Mouse (Mus musculus) urinary bladder, postnatal 14 days (tissue): ENCODE results near the gene Inpp4b.

Source experiments
- DNase-seq: peaks from one replicate; pipeline ENCODE4 v3.0.0; 2021; ENCODE audit warnings: low spot score

Gene Inpp4b

GRCm38 (mm10) chr8:81342236-81342998 is at the start of gene Inpp4b:
Gene Inpp4b (plus strand): TSS chr8:81342556.
- peak; percentile 42 for DNase-seq

GRCm38 (mm10) chr8:81335250-81335649 is 7.1 kb upstream of the Inpp4b start:
- DNase-seq: no peak

- DNase-seq: no peak
Observed at GRCm38 (mm10) chr8:81341191-81341590, 1.2 kb upstream of the Inpp4b start.

- DNase-seq: peak; percentile 56
Observed at GRCm38 (mm10) chr8:81341591-81342235, 643 bp upstream of the Inpp4b start.

GRCm38 (mm10) chr8:81342999-81343302 is 595 bp downstream of the Inpp4b start:
- DNase-seq: no peak

GRCm38 (mm10) chr8:81345170-81345697 is 2.9 kb downstream of the Inpp4b start:
- no peak for DNase-seq

GRCm38 (mm10) chr8:81349452-81349851 is 7.1 kb downstream of the Inpp4b start:
- peak; percentile 12 for DNase-seq

GRCm38 (mm10) chr8:81353460-81353859 is 11.1 kb downstream of the Inpp4b start:
- no peak for DNase-seq

GRCm38 (mm10) chr8:81358108-81358507 is 15.8 kb downstream of the Inpp4b start:
- DNase-seq: no peak

- DNase-seq: no peak
Observed at GRCm38 (mm10) chr8:81360518-81360917, 18.2 kb downstream of the Inpp4b start.

- DNase-seq: no peak
Observed at GRCm38 (mm10) chr8:81361162-81361561, 18.8 kb downstream of the Inpp4b start.

GRCm38 (mm10) chr8:81370607-81371006 is 28.3 kb downstream of the Inpp4b start:
- no peak for DNase-seq

- no peak for DNase-seq
Observed at GRCm38 (mm10) chr8:81371844-81372243, 29.5 kb downstream of the Inpp4b start.

GRCm38 (mm10) chr8:81374877-81375475 is 32.6 kb downstream of the Inpp4b start:
- no peak for DNase-seq

GRCm38 (mm10) chr8:81388953-81389352 is 46.6 kb downstream of the Inpp4b start:
- DNase-seq: no peak

GRCm38 (mm10) chr8:81399071-81399470 is 56.7 kb downstream of the Inpp4b start:
- DNase-seq: no peak

GRCm38 (mm10) chr8:81399501-81399900 is 57.1 kb downstream of the Inpp4b start:
- DNase-seq: no peak

GRCm38 (mm10) chr8:81412707-81413106 is 70.4 kb downstream of the Inpp4b start:
- DNase-seq: no peak

GRCm38 (mm10) chr8:81443957-81444356 is 101.6 kb downstream of the Inpp4b start:
- DNase-seq: no peak

- DNase-seq: no peak
Observed at GRCm38 (mm10) chr8:81449798-81450197, 107.4 kb downstream of the Inpp4b start.

- DNase-seq: no peak
Observed at GRCm38 (mm10) chr8:81452082-81452481, 109.7 kb downstream of the Inpp4b start.

GRCm38 (mm10) chr8:81454830-81455229 is 112.5 kb downstream of the Inpp4b start:
- DNase-seq: no peak

- no peak for DNase-seq
Observed at GRCm38 (mm10) chr8:81463762-81464161, 121.4 kb downstream of the Inpp4b start.
